Mouse (Mus musculus) C2C12 (cell line): ENCODE results near the gene Med13l. TPM values are rescaled to one million over a fixed set of nuclear protein-coding genes. Genes with fewer than 3 reads are reported as not detected.

Source experiments
- H3K27me3 ChIP-seq: one replicate; pipeline ENCODE4 v1.6.1; 2011; ENCODE audit not compliant: control insufficient read depth, insufficient read depth, insufficient read length
- H3K36me3 ChIP-seq: one replicate; pipeline ENCODE4 v1.6.1; 2011; ENCODE audit not compliant: control insufficient read depth, insufficient read depth
- H3K4me3 ChIP-seq: one replicate; pipeline ENCODE4 v1.5.1; 2011; ENCODE audit warnings: mild to moderate bottlenecking, control low read depth; ENCODE audit not compliant: poor library complexity, insufficient read depth, severe bottlenecking
- H3K79me2 ChIP-seq: one replicate; pipeline ENCODE4 v1.6.1; 2011; ENCODE audit not compliant: control insufficient read depth, insufficient read depth
- H3K79me3 ChIP-seq: one replicate; pipeline ENCODE4 v1.6.1; 2011; ENCODE audit warnings: low read depth, control low read depth
- H3ac ChIP-seq: one replicate; pipeline ENCODE3; 2011; ENCODE audit warnings: low read depth; ENCODE audit not compliant: control insufficient read depth, insufficient read length
- CEBPB ChIP-seq: IDR thresholded peaks from one replicate; pipeline ENCODE4 v1.6.1; 2011; ENCODE audit warnings: low read depth, mild to moderate bottlenecking, control low read depth, moderate library complexity
- CTCF ChIP-seq: IDR thresholded peaks from one replicate; pipeline ENCODE4 v1.5.1; 2011; ENCODE audit not compliant: control insufficient read depth, insufficient read depth, insufficient read length
- FOSL1 ChIP-seq: IDR thresholded peaks from one replicate; pipeline ENCODE4 v1.8.0; 2011; ENCODE audit warnings: mild to moderate bottlenecking, low read length; ENCODE audit not compliant: poor library complexity, insufficient read depth, severe bottlenecking
- MAX ChIP-seq: IDR thresholded peaks from one replicate; pipeline ENCODE4 v1.6.1; 2011; ENCODE audit warnings: mild to moderate bottlenecking, control low read depth
- MYOD1 ChIP-seq: IDR thresholded peaks from one replicate; pipeline ENCODE4 v1.6.1; 2011; ENCODE audit warnings: low read depth; ENCODE audit not compliant: control insufficient read depth, insufficient read length
- MYOG ChIP-seq: IDR thresholded peaks from one replicate; pipeline ENCODE4 v1.6.1; 2011; ENCODE audit not compliant: control insufficient read depth, insufficient read length; ENCODE audit errors: extremely low read depth
- USF1 ChIP-seq: IDR thresholded peaks from one replicate; pipeline ENCODE4 v1.6.1; 2011; ENCODE audit warnings: low read depth, mild to moderate bottlenecking, control low read depth, moderate library complexity
- polyA plus RNA-seq: library from polyadenylated mRNA; unstranded; fragments of >200 nt; fragmentation: generic; extraction: Trizol; gene quantifications from one replicate; pipeline ENCODE4 v1.2.1, GENCODE M21; 2012; ENCODE audit warnings: missing spikeins

Gene Med13l
- polyA plus RNA-seq, 1 experiment, result 6.7 TPM

DNA sequence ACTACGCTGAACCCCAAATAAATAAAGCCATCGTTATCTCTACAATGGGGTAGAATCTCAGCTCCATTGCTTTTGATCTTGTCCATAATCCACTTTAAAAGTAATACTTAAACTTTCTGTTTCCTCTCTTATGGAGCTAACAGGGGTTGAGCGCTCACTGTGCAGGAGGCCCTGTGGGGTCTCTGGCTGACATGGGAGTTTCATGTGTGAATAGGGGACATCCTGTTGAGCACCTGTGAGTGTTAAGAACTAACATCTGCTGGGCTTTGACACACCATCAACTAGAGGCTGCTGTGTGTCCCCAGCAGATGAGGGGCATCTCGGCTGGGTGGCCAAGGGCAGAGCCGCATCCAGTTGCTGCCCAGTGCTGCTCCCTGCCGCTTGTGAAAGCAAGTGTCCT lies 157.6 kb downstream of the Med13l start:
- Histone ChIP-seq H3K4me3 (no peak overlapping the region), H3ac (no peak overlapping the region), H3K27me3 (no peaks in the 10 kb centered on the region), H3K79me3 (peaks cover 5% of the 10 kb centered on the region), H3K79me2 (peaks cover 23% of the 10 kb centered on the region), H3K36me3 (peaks cover under 1% of the 10 kb centered on the region)
- TF ChIP-seq CEBPB (no peak), MYOD1 (no peak), CTCF (no peak), MAX (no peak), FOSL1 (no peak), MYOG (no peak), USF1 (no peak)

DNA sequence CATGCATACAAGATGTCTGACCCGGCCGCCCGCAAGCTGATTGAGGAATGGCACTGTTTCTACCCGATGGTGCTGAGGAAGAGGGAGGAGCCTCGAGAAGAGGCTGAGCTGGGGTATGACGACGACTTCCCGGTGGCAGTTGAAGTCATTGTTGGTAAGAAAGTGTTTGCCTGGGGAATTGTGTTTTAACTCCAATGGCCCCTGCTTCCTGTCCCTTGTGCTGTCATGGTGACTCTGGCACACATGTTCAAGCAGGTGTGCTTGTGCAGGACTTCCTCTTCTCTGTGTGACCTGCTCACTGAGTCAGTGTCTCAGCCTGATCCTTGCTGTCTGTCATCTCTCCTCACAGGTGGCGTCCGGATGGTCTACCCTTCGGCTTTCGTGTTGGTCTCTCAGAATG lies 160.9 kb downstream of the Med13l start:
- Histone ChIP-seq H3K27me3 (no peaks in the 10 kb centered on the region), H3K79me3 (no peaks in the 10 kb centered on the region), H3K79me2 (peaks cover 15% of the 10 kb centered on the region), H3K4me3 (no peak overlapping the region), H3ac (no peak overlapping the region), H3K36me3 (peaks cover 7% of the 10 kb centered on the region)
- TF ChIP-seq USF1, result no peak
- no peak for TF ChIP-seq MAX

DNA sequence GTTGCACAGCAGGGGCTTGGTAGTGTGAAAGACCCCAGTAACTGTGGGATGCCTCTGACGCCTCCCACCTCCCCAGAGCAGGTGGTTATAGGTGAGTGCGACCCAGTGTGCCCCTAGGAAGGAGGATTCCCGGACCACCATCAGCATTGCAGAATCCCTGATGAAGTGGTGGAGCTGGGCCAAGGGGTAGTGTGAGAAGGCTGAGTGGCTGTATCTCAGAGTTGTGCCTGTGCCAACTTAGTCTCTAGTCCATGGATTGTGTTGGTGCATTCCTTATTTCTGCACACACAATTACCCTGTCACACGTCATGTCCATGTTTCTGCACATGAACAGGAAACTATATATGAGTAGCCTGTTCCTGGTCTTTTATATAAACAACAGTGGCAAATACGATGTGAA lies 161.4 kb downstream of the Med13l start:
- H3ac ChIP-seq, result no peak overlapping the region
- H3K36me3 ChIP-seq, result peaks cover 7% of the 10 kb centered on the region
- TF ChIP-seq CEBPB, result no peak
- no peaks in the 10 kb centered on the region for H3K79me3 ChIP-seq
- H3K79me2 ChIP-seq, result peaks cover 10% of the 10 kb centered on the region
- no peak overlapping the region for H3K4me3 ChIP-seq
- no peaks in the 10 kb centered on the region for H3K27me3 ChIP-seq

DNA sequence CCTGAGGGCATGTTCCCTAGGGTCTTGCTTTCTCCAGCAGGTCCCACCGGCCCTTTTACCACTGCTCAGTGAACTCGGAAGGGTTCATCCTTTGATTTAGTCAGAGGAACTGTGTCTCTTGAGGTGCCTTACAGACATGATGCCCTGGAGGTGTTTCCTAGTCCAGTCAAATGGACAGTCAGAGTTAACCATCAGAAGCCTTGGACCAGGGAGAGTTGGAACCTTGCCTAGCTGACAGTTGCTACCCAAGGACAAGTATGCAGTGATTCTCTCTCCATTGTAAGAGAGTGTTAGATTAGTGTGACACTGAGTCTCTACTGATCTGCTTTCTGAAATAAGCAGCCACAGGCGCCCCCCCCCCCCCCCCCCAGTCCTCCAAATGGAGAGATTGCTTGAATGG lies 162.0 kb downstream of the Med13l start:
- Histone ChIP-seq H3K36me3 (peaks cover 9% of the 10 kb centered on the region), H3K27me3 (no peaks in the 10 kb centered on the region), H3K79me3 (no peaks in the 10 kb centered on the region), H3K79me2 (peaks cover 4% of the 10 kb centered on the region), H3ac (no peak overlapping the region), H3K4me3 (no peak overlapping the region)
- TF ChIP-seq CEBPB (no peak), USF1 (no peak), MYOG (no peak), FOSL1 (no peak), MAX (no peak), MYOD1 (no peak), CTCF (no peak)

DNA sequence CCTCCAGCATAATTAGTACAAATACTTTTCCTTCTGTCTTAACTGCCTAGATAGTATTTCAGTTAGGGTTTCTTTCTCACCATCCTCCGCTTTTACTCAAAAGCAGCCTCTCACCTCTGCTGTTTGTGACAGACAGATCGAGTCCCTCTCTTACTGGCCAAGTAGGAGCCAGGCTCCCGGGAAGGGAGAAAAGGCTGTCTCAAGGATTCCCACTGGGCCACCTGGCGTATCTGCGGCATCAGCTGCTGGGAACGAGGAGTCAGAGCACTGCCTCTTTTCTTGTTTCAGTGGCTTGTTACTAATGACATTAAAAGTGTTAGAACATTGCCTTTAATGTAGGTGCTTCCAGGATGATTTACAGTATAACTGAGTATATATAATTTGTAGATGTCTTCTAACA lies 164.9 kb downstream of the Med13l start:
- H3K36me3 ChIP-seq, result peaks cover 26% of the 10 kb centered on the region
- TF ChIP-seq FOSL1, result no peak
- TF ChIP-seq MAX, result no peak
- no peak for TF ChIP-seq CTCF
- TF ChIP-seq MYOG, result no peak
- no peak for TF ChIP-seq CEBPB
- no peak for TF ChIP-seq USF1
- TF ChIP-seq MYOD1, result no peak
- no peak overlapping the region for H3ac ChIP-seq
- H3K4me3 ChIP-seq, result no peak overlapping the region
- no peaks in the 10 kb centered on the region for H3K79me2 ChIP-seq
- H3K79me3 ChIP-seq, result no peaks in the 10 kb centered on the region
- no peaks in the 10 kb centered on the region for H3K27me3 ChIP-seq

DNA sequence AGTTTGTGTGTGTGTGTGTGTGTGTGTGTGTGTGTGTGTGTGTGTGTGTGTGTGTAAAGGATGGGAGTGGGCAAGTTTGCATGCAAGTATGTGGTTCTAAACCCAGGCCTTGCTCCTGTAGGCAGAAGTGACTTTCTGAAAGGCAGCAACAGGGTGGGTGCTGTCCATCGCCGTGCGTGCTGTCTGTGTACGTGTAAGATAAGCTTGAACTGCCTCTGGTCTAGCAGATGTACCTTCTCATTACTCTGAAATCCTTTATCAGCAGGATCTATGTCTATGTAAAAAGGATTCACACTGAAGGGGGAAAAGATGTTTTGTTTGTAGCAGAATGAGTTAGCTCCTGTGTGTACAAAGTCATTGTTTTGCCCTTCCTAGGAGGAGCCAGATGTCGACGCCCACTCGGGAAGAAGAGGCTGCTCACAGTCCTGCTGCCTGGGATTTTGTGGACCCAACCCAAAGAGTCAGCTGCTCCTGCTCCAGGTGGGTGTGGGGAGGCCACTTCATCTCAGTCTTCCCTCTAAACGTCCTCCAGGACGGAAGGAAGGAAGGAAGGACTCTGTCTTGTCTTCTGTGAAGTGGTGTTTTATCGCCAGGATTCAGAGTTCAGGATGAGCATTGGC lies 165.5 kb downstream of the Med13l start:
- H3K36me3 ChIP-seq, result peaks cover 31% of the 10 kb centered on the region
- H3K79me3 ChIP-seq, result no peaks in the 10 kb centered on the region
- H3ac ChIP-seq, result no peak overlapping the region

More for the DNA sequence above, 165.5 kb downstream of the Med13l start:
- Histone ChIP-seq H3K79me2 (no peaks in the 10 kb centered on the region), H3K27me3 (no peaks in the 10 kb centered on the region), H3K4me3 (no peak overlapping the region)
- TF ChIP-seq CEBPB (no peak), MYOG (no peak), FOSL1 (no peak), MAX (no peak), CTCF (no peak), USF1 (no peak), MYOD1 (no peak)
